Mouse (Mus musculus): ENCODE results near the gene Hdac7.

- TF ChIP-seq CTCF (IDR thresholded peaks at IDR 0.05; ENCODE audit: extremely low read depth, insufficient read depth, low read length) (no peak), POLR2A (IDR thresholded peaks at IDR 0.05; ENCODE audit: extremely low read depth, insufficient read depth, low read length) (no peak)
Measured at GRCm38 (mm10) chr15:97868985-97869384, 24.7 kb upstream of the Hdac7 start.

All from cortical plate, adult 2 months (tissue).